Mouse (Mus musculus) liver, postnatal 0 days (tissue): ENCODE measurements around the gene Sh3d21. TPM values are rescaled to one million over a fixed set of nuclear protein-coding genes. Genes with fewer than 3 reads are reported as not detected.
"Not testable (repeated sequence)": the region's sequence is repeated elsewhere in the genome, so short reads cannot be mapped to it uniquely, and the experiment has no call there.

Experiments
- ATAC-seq: fragments of 200-750 bp; cut with Nextera tagmentation; 2 replicates; pipeline ENCODE4 v1.8.0; 2017; ENCODE audit warnings: mild to moderate bottlenecking, moderate library complexity
- DNase-seq: peaks from one replicate; pipeline ENCODE4 v3.0.0-alpha.2; 2016
- H3K27ac ChIP-seq: fragments of 300-500 bp; sonication (generic); 2 replicates; pipeline ENCODE4 v1.5.1; 2014; ENCODE audit warnings: antibody characterized with exemption, moderate library complexity, mild to moderate bottlenecking, low read depth
- H3K27me3 ChIP-seq: fragments of 300-500 bp; sonication (generic); 2 replicates; pipeline ENCODE4 v1.6.1; 2014; ENCODE audit warnings: low read length, control low read depth, mixed read lengths; ENCODE audit not compliant: insufficient read depth
- H3K36me3 ChIP-seq: fragments of 300-500 bp; sonication (generic); replicated peaks from 2 replicates; pipeline ENCODE4 v1.6.1; 2014; ENCODE audit warnings: mild to moderate bottlenecking, control low read depth, low read length, moderate library complexity, mixed read lengths; ENCODE audit not compliant: insufficient read depth
- H3K4me1 ChIP-seq: fragments of 300-500 bp; sonication (generic); 2 replicates; pipeline ENCODE4 v1.6.1; 2014; ENCODE audit warnings: antibody characterized with exemption, mild to moderate bottlenecking, control low read depth; ENCODE audit not compliant: insufficient read depth
- H3K4me2 ChIP-seq: fragments of 300-500 bp; sonication (generic); 2 replicates; pipeline ENCODE4 v1.6.1; 2014; ENCODE audit warnings: low read depth, mild to moderate bottlenecking, low read length, moderate library complexity, mixed read lengths
- H3K4me3 ChIP-seq: fragments of 300-500 bp; sonication (generic); 2 replicates; pipeline ENCODE4 v1.5.1; 2014; ENCODE audit warnings: low read depth, low read length
- H3K9ac ChIP-seq: fragments of 300-500 bp; sonication (generic); replicated peaks from 2 replicates; pipeline ENCODE4 v1.6.1; 2014; ENCODE audit warnings: mild to moderate bottlenecking, moderate library complexity
- H3K9me3 ChIP-seq: fragments of 300-500 bp; sonication (generic); 2 replicates; pipeline ENCODE4 v1.6.1; 2016; ENCODE audit warnings: mild to moderate bottlenecking, control low read depth, low read length, mixed read lengths
- CTCF ChIP-seq: sonication (generic); IDR thresholded peaks from 2 replicates; pipeline ENCODE4 v1.5.1; 2016; ENCODE audit warnings: antibody characterized with exemption, low read depth
- EP300 ChIP-seq: IDR thresholded peaks from 2 replicates; pipeline ENCODE4 v1.6.1; 2016; ENCODE audit warnings: antibody characterized with exemption, low read depth, mild to moderate bottlenecking
- WGBS: fragments of 180-500 bp; shearing (Covaris S2); extraction: QIAGEN DNeasy Blood & Tissue Kit; methylation state at CpG from one replicate; pipeline ENCODE4 v1.1.7; 2014; ENCODE audit not compliant: insufficient replicate concordance; 5-methylcytosine and 5-hydroxymethylcytosine counted together
- polyA plus RNA-seq: library from polyadenylated mRNA; unstranded; fragments of >200 nt; fragmentation: Nextera tagmentation; extraction: Ambion mirVana; gene quantifications from 2 replicates; pipeline ENCODE4 v1.2.1, GENCODE M21; 2015

Gene Sh3d21
- polyA plus RNA-seq, 1 experiment from 2014 or later = 2.4 TPM

- Histone ChIP-seq H3K27me3 (no peaks in the 10 kb centered on the region), H3K4me2 (no peak overlapping the region), H3K4me1 (no peaks in the 10 kb centered on the region), H3K27ac (no peak overlapping the region), H3K9me3 (no peaks in the 10 kb centered on the region), H3K36me3 (peaks cover 81% of the 10 kb centered on the region), H3K4me3 (no peak overlapping the region), H3K9ac (no peak overlapping the region)
- WGBS = 73% methylated on average over 5 of the region's 5 CpGs
- no peak for DNase-seq
- peak; percentile 62 for ATAC-seq
- peak; percentile 25; the same call in 1 of the 2 replicates for TF ChIP-seq EP300
- no peak for TF ChIP-seq CTCF
Observed at GRCm38 (mm10) chr4:126173800-126174199, 10.5 kb upstream of the Sh3d21 start.

GRCm38 (mm10) chr4:126170737-126171136 lies 7.4 kb upstream of the Sh3d21 start:
- peaks cover 82% of the 10 kb centered on the region for H3K36me3 ChIP-seq

GRCm38 (mm10) chr4:126168851-126169250 lies 5.6 kb upstream of the Sh3d21 start:
- Histone ChIP-seq H3K27ac (no peak overlapping the region), H3K9me3 (no peaks in the 10 kb centered on the region), H3K4me2 (no peak overlapping the region), H3K27me3 (no peaks in the 10 kb centered on the region), H3K4me3 (no peak overlapping the region), H3K9ac (no peak overlapping the region), H3K4me1 (no peaks in the 10 kb centered on the region; the same call in 1 of the 2 replicates), H3K36me3 (peaks cover 67% of the 10 kb centered on the region)
- TF ChIP-seq CTCF (no peak), EP300 (no peak)
- 74% methylated on average over 6 of the region's 6 CpGs for WGBS
- ATAC-seq = no peak
- no peak for DNase-seq

More at GRCm38 (mm10) chr4:126170737-126171136, 7.4 kb upstream of the Sh3d21 start:
- not testable (repeated sequence) for H3K4me2 ChIP-seq, H3K9me3 ChIP-seq, H3K27me3 ChIP-seq, ATAC-seq, H3K4me1 ChIP-seq, DNase-seq, H3K9ac ChIP-seq, H3K4me3 ChIP-seq, H3K27ac ChIP-seq
- WGBS = 90% methylated on average over 5 of the region's 5 CpGs

DNA sequence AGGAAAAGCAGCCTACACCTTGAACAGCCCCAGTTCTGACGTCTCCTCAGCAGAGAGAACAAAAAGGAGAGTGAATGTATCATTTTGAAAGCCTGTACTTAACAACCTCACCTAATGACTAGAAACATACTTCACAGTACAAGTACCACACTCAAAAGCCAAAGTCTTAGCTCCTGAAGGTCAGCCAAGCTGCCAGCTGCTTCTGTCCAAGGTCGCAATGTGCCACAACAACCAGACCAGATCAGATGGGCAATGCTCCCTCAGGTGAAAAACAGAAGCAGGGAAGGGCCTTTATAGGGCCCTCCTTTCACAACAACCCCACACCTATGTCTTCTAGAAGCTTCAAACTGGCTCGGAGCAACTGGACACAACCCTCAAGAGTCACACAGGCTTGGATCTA lies 2.8 kb upstream of the Sh3d21 start:
- 0 out of 2 replicates have a peak overlapping the region, but pooled peaks have one; percentile 52 for H3K27ac ChIP-seq
- DNase-seq = no peak
- H3K4me1 ChIP-seq = peaks cover 19% of the 10 kb centered on the region
- no peak for ATAC-seq
- no peaks in the 10 kb centered on the region for H3K27me3 ChIP-seq
- no peak overlapping the region for H3K4me2 ChIP-seq
- 90% methylated on average over 3 of the region's 3 CpGs for WGBS
- H3K36me3 ChIP-seq = peaks cover 43% of the 10 kb centered on the region
- H3K9ac ChIP-seq = no peak overlapping the region
- no peak overlapping the region for H3K4me3 ChIP-seq
- TF ChIP-seq EP300 (no peak), CTCF (no peak)
- H3K9me3 ChIP-seq = no peaks in the 10 kb centered on the region

DNA sequence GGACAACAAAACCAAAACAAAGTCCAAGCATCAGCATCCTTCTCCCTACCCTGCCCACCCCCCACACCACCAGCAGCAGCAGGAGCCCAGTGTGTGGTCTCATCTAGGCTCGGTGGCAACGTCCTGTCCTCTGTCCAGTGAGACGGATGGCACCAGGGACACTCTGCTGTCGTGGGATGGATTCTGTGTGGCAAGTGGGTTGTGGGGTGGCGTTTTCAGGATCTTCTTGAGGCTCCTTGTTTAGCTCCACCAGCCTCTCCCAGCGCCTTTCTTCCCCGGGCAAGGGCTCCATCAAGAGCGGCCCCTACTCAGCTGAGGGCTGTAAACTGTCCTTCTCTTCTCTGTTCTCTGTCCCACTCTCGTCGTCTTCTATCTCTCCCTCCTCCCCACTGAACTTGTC lies 1.8 kb upstream of the Sh3d21 start:
- not testable (repeated sequence) for ATAC-seq, DNase-seq, H3K27ac ChIP-seq, H3K4me2 ChIP-seq, H3K4me3 ChIP-seq, H3K9me3 ChIP-seq, H3K9ac ChIP-seq, H3K27me3 ChIP-seq
- H3K36me3 ChIP-seq = peaks cover 34% of the 10 kb centered on the region
- H3K4me1 ChIP-seq = peaks cover 19% of the 10 kb centered on the region
- WGBS = 76% methylated on average over 8 of the region's 10 CpGs

GRCm38 (mm10) chr4:126163685-126164084 lies 394 bp upstream of the Sh3d21 start:
- Histone ChIP-seq H3K4me2 (peak overlapping the region; percentile 99), H3K9ac (no peak overlapping the region), H3K4me1 (peaks cover 19% of the 10 kb centered on the region), H3K27ac (peak overlapping the region; percentile 81; the same call in 1 of the 2 replicates), H3K4me3 (no peak overlapping the region), H3K27me3 (no peaks in the 10 kb centered on the region), H3K9me3 (no peaks in the 10 kb centered on the region), H3K36me3 (peaks cover 26% of the 10 kb centered on the region)
- DNase-seq (no peak), ATAC-seq (no peak)
- no peak for TF ChIP-seq CTCF
- TF ChIP-seq EP300 = no peak
- 72% methylated on average over 4 of the region's 4 CpGs for WGBS

DNA sequence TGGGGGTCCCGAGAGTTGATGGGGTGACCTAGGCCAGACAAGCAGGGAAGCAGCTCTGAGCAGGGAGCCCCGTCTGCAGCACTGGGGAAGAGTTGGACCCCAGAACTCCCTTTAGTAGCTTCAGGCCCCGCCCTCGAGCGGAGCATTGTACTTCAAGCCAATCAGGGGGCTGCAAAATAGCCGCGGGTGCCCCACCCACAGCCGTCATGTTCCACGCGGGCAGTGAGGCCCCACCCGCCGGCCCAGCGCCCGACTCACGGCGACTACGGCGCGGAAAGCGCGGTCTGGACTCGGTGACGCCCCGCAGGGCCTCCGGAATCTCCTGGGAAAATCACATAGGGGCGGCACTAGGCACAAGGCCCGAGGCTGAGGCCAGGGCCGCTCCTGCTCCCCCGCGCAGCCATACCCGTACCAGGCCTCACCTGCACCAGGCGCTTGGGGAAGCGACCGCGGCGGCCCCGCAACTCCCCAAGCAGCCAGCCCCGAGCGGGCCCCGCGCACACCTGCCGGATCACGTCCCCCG lies 686 bp downstream of the Sh3d21 start:
- Histone ChIP-seq H3K9me3 (no peaks in the 10 kb centered on the region), H3K4me2 (peak overlapping the region; percentile 99), H3K27ac (peak overlapping the region; percentile 81), H3K27me3 (no peaks in the 10 kb centered on the region), H3K4me1 (peaks cover 19% of the 10 kb centered on the region), H3K9ac (peak overlapping the region; percentile 90), H3K4me3 (peak overlapping the region; percentile 62), H3K36me3 (peaks cover 18% of the 10 kb centered on the region)
- TF ChIP-seq EP300 (no peak), CTCF (no peak)
- WGBS = 2% methylated on average over 42 of the region's 44 CpGs
- DNase-seq (peak; percentile 86), ATAC-seq (peak; percentile 91)
